23 mouse cellular contexts compared by ENCODE assay signal in the genomic region with DNA sequence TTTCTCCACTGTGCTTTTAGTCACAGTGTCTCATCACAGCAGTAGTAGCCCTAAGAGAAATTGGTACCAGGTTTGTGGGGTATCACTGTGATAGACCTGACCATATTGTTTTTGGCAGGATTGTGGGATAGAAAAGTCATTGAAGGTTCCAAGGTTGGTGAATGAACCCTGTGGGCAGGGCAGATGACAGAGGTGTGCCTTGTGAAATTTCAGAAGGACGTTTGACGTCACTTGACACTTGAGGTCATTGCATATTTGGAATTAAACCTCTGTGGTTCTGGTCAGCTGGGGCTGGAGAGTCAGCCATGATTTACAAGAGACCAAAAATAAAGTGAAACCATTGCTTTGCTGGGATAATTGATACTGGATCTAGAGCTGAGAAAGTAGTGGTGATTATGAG. TPM values are rescaled to one million over a fixed set of nuclear protein-coding genes. Genes with fewer than 3 reads are reported as not detected.
DNase-seq lines count a peak whose midpoint lies in the region; ATAC-seq and TF ChIP-seq lines count a peak whose summit lies in the region.
"Had no signal": no experiment of that assay in that cellular context is flagged by ENCODE, and none has a peak within 500 bp of the region (broad histone marks: within the 10 kb centered on the region; RNA-seq: fewer than 3 reads in every experiment).

No protein-coding gene starts in this region.

- H3K9ac ChIP-seq in liver, adult 2 months (ENCODE audit: low read depth, low read length): no peak overlapping the region
- no peak overlapping the region for H3K9ac ChIP-seq in liver, embryonic 12.5 days
- no peak overlapping the region for H3K9ac ChIP-seq in midbrain, embryonic 14.5 days (replicated peaks; ENCODE audit: low read length)
- H3K9ac ChIP-seq: embryonic facial prominence, embryonic 12.5 days; forebrain, embryonic 13.5 days; forebrain, embryonic 15.5 days; forebrain, postnatal 0 days had no signal

- peaks cover 13% of the 10 kb centered on the region for H3K4me1 ChIP-seq in liver, adult 2 months (ENCODE audit: control insufficient read depth, insufficient read depth, low read length)
- no peaks in the 10 kb centered on the region for H3K4me1 ChIP-seq in liver, embryonic 12.5 days
- peaks cover 24% of the 10 kb centered on the region for H3K4me1 ChIP-seq in midbrain, embryonic 10.5 days
- 0 out of 2 replicates have a peak, but pooled peaks cover 9% of the 10 kb centered on the region for H3K4me1 ChIP-seq in midbrain, embryonic 14.5 days (ENCODE audit: control insufficient read depth, insufficient read depth, low read length)

- peak; percentile 19 for DNase-seq in adrenal gland, adult 2 months
- no peak for DNase-seq in adrenal gland, postnatal 14 days
- peak; percentile 96 for DNase-seq in liver, adult 2 months (ENCODE audit: extremely low read depth, low read depth, low spot score)
- no peak for DNase-seq in midbrain, embryonic 10.5 days (ENCODE audit: low spot score)
- DNase-seq in midbrain, embryonic 14.5 days: no peak
- DNase-seq: adrenal gland, postnatal 10 days; adrenal gland, postnatal 36 days; B cell, adult 2 months; cerebellum, adult 11-12 months; cerebellum, adult 2 months; cerebellum, adult 9-10 months; cerebellum, postnatal 10 days; cerebellum, postnatal 25 days; forebrain, postnatal 0 days had no signal

- H3K9me3 ChIP-seq in liver, embryonic 12.5 days (replicated peaks): no peaks in the 10 kb centered on the region
- H3K9me3 ChIP-seq in midbrain, embryonic 10.5 days (replicated peaks): no peaks in the 10 kb centered on the region
- no peaks in the 10 kb centered on the region for H3K9me3 ChIP-seq in midbrain, embryonic 14.5 days (ENCODE audit: control insufficient read depth, low read length)
- H3K9me3 ChIP-seq: embryonic facial prominence, embryonic 10.5 days; embryonic facial prominence, embryonic 12.5 days; forebrain, embryonic 13.5 days; forebrain, embryonic 15.5 days; G1E had no signal

- no peak overlapping the region for H3K4me2 ChIP-seq in liver, embryonic 12.5 days
- H3K4me2 ChIP-seq in midbrain, embryonic 14.5 days (ENCODE audit: low read length): no peak overlapping the region
- H3K4me2 ChIP-seq: embryonic facial prominence, embryonic 12.5 days; forebrain, embryonic 13.5 days; forebrain, embryonic 15.5 days had no signal

- peak overlapping the region; percentile 75 for H3K27ac ChIP-seq in liver, adult 2 months (replicated peaks; ENCODE audit: insufficient read depth, low read depth, low read length)
- no peak overlapping the region for H3K27ac ChIP-seq in liver, embryonic 12.5 days
- 0 out of 2 replicates have a peak overlapping the region, but pooled peaks have one; percentile 4 for H3K27ac ChIP-seq in midbrain, embryonic 10.5 days (replicated peaks)
- H3K27ac ChIP-seq in midbrain, embryonic 14.5 days (replicated peaks; ENCODE audit: low read depth, low read length): no peak overlapping the region
- H3K27ac ChIP-seq: embryonic facial prominence, embryonic 10.5 days; embryonic facial prominence, embryonic 12.5 days; forebrain, embryonic 13.5 days; forebrain, embryonic 15.5 days had no signal

- 24% methylated on average over 2 of the region's 2 CpGs for WGBS in liver, adult 2 months
- WGBS in liver, embryonic 12.5 days (ENCODE audit: insufficient replicate concordance): 71% methylated on average over 2 of the region's 2 CpGs
- WGBS in midbrain, embryonic 10.5 days: 92% methylated on average over 2 of the region's 2 CpGs
- WGBS in midbrain, embryonic 14.5 days: 89% methylated on average over 2 of the region's 2 CpGs

- TF ChIP-seq CTCF in liver, adult 2 months (IDR thresholded peaks at IDR 0.05; ENCODE audit: low read depth, low read length): no peak

- H3K36me3 ChIP-seq in liver, adult 2 months (ENCODE audit: control insufficient read depth, insufficient read depth, low read length): no peaks in the 10 kb centered on the region
- no peaks in the 10 kb centered on the region for H3K36me3 ChIP-seq in liver, embryonic 12.5 days
- H3K36me3 ChIP-seq in midbrain, embryonic 10.5 days: no peaks in the 10 kb centered on the region
- no peaks in the 10 kb centered on the region for H3K36me3 ChIP-seq in midbrain, embryonic 14.5 days (ENCODE audit: control insufficient read depth, insufficient read depth, low read length)
- H3K36me3 ChIP-seq: embryonic facial prominence, embryonic 10.5 days; embryonic facial prominence, embryonic 12.5 days; forebrain, embryonic 15.5 days; G1E had no signal

- TF ChIP-seq POLR2A in liver, adult 2 months (IDR thresholded peaks at IDR 0.05; ENCODE audit: extremely low read depth, insufficient read depth, low read length): no peak

- H3K4me3 ChIP-seq in liver, adult 2 months (ENCODE audit: insufficient read depth, low read depth, low read length): no peak overlapping the region
- no peak overlapping the region for H3K4me3 ChIP-seq in liver, embryonic 12.5 days
- H3K4me3 ChIP-seq in midbrain, embryonic 10.5 days: no peak overlapping the region
- H3K4me3 ChIP-seq in midbrain, embryonic 14.5 days (replicated peaks; ENCODE audit: low read depth, low read length): no peak overlapping the region
- H3K4me3 ChIP-seq: embryonic facial prominence, embryonic 10.5 days; embryonic facial prominence, embryonic 12.5 days; forebrain, embryonic 13.5 days; forebrain, embryonic 15.5 days had no signal

- H3K79me2 ChIP-seq in liver, adult 2 months (ENCODE audit: control insufficient read depth, insufficient read depth, low read length): no peaks in the 10 kb centered on the region

- no peak for ATAC-seq in liver, embryonic 12.5 days
- no peak for ATAC-seq in midbrain, embryonic 14.5 days (ENCODE audit: low FRiP score, low TSS enrichment)
- ATAC-seq: activated CD4-positive, CD25-positive, alpha-beta regulatory T cell, adult 4 months; CD4-positive, CD25-positive, alpha-beta regulatory T cell, adult 4 months; forebrain, embryonic 13.5 days; forebrain, embryonic 15.5 days; forebrain, postnatal 0 days; Patski had no signal

- no peaks in the 10 kb centered on the region for H3K27me3 ChIP-seq in liver, adult 2 months (ENCODE audit: control insufficient read depth, insufficient read depth, low read length)
- peaks cover 7% of the 10 kb centered on the region; the same call in 1 of the 2 replicates for H3K27me3 ChIP-seq in liver, embryonic 12.5 days (replicated peaks)
- no peaks in the 10 kb centered on the region for H3K27me3 ChIP-seq in midbrain, embryonic 10.5 days (ENCODE audit: low read depth, poor library complexity, severe bottlenecking)
- H3K27me3 ChIP-seq in midbrain, embryonic 14.5 days (ENCODE audit: control insufficient read depth, insufficient read depth, low read length): no peaks in the 10 kb centered on the region
- H3K27me3 ChIP-seq: embryonic facial prominence, embryonic 12.5 days; forebrain, embryonic 13.5 days; forebrain, embryonic 15.5 days; Patski had no signal

RNA-seq across cellular contexts. Expression of gene Plb1, which starts 50.9 kb away (rescaled TPM):
- not detected for total RNA-seq in adrenal gland, adult 2 months (2021)
- polyA plus RNA-seq in adrenal gland, adult 2 months (2012; rRNA removed): 0.02 and 0.17 TPM in 2 replicates
- 0.26 TPM in 1 of 2 replicates, not detected in the other for total RNA-seq in adrenal gland, postnatal 14 days (2021)
- under 0.01 and 0.07 TPM in 2 replicates for total RNA-seq in liver, adult 2 months (2014; rRNA removed)
- 0.02 TPM in 1 of 2 replicates, not detected in the other for polyA plus RNA-seq in liver, adult 2 months (2012; rRNA removed)
- not detected in 2 replicates for polyA plus RNA-seq in liver, embryonic 12.5 days (2016; fragmentation: Nextera tagmentation; extraction: Ambion mirVana)
- 0.05 TPM in 1 of 2 replicates, not detected in the other for polyA plus RNA-seq in midbrain, embryonic 10.5 days (2016; fragmentation: Nextera tagmentation; extraction: Ambion mirVana)
- polyA plus RNA-seq in midbrain, embryonic 14.5 days (2014; fragmentation: Nextera tagmentation; extraction: Ambion mirVana): not detected in 2 replicates
- total RNA-seq: adrenal gland, postnatal 36 days had no signal
- polyA plus RNA-seq: activated CD4-positive, CD25-positive, alpha-beta regulatory T cell, adult 4 months; CD4-positive, CD25-positive, alpha-beta regulatory T cell, adult 4 months; forebrain, embryonic 13.5 days; forebrain, embryonic 15.5 days; G1E had no signal

Comparison
In these comparisons a context has a peak if more than half of its experiments do, and no peak if none do; other contexts are left out.
1. DNase-seq: peak in adrenal gland, adult 2 months (single experiment) and liver, adult 2 months (single experiment); none in adrenal gland, postnatal 14 days (single experiment), midbrain, embryonic 10.5 days (single experiment) and midbrain, embryonic 14.5 days (single experiment).
2. H3K27ac ChIP-seq: peak in liver, adult 2 months (single experiment) and midbrain, embryonic 10.5 days (single experiment); none in liver, embryonic 12.5 days (single experiment) and midbrain, embryonic 14.5 days (single experiment).